Mouse (Mus musculus): ENCODE results near the gene Rhoc.
"Not testable (repeated sequence)": the region's sequence is repeated elsewhere in the genome, so short reads cannot be mapped to it uniquely, and the experiment has no call there.

Rhoc gene

DNA sequence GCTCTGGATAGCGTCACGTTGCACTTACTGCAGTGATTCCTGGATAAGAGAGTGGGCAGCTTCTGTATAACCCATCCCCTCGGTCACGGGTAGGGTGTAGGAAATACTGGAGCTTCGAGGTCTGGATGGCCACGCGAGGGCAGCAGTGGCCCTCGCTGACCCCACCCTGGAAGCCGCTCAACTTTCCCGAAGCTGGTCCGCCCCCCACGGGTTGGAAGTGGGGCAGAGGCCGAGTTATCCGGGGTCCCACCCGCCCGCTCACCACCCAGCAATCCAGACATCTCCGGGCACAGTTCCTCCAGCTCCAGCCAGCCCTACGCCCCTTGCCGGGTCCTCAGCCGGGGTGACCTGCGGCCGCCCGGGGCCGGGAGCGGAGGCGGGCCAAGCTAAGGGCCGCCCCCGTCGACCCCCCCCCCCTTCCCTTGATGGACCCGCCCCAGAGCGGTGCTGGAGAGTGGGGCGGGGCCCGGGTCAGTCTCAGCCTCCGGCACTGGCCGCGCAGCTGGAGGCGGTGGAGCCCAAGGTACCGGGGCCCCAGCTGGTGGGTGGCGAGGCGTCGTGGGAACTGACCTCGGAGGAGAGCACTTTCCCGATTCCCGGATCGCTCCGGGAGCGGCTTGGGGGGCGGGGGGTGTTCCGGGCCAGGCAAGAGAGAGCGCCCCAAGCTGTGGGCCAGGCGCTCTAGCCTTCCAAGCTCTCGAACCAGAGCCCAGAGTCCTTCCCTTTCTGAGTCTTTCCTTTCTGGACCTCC is 561 bp downstream of the Rhoc start:
- peak; percentile 52 for DNase-seq

DNA sequence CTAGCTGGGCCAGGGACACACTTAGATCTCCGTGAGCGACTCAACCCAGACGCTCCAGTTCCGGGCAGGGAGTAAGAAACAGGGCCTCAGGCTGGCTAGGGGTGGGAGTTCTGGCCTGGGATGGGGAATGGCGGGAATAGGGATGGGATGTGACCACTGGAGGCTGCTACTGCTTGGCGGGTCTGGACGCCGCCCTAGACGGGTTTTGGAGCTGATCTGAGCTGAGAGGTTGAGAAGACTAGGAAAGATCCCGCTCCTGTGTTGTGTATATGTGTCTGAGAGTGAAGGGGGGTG is 1.1 kb downstream of the Rhoc start:
- no peak for DNase-seq

DNA sequence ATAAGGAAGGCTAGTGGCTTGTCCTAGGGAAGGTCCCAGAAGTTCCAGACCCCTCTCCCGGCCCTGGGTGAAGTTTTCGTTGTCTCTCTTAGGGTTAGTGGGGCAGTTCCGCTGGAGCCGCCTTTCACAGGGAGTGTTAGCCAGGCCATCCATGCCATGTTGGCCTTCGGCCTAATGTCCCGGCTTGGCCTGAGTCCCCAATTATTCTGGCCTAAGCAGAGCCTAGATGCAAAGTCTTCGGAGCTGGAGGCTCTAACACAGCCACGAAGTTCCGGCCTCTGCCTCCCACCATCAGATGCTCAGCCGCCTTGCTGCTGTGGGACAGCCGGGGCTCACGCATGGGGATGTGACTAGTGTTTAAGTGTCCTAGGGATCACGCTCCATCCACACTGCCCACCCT is 1.6 kb downstream of the Rhoc start:
- no peak for DNase-seq

DNA sequence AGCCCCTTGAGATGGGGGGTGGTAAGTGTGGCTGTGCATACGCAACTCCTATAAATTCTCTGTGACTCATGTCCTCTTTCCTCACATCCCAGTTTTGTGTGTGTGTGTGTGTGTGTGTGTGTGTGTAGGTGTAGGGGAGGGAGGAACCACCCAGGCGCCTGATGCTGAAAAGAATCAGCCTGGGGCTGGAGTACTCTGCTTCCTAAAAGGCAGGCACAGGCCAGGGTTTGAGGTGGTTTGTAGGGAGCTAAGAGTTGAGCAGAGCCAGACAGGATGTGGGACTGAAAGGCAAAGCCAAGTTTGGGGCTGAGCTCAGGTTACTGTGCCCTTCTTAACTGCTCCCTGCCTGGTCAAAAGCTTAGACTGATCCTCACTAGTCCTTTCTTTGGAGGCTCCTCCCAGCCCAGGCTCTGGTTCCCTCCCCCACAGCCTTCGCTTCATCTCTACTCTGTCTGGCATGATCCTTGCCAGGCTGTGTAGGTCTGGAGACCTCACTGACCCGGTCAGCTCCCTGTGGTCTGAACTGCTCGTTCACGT is 2.3 kb downstream of the Rhoc start:
- DNase-seq = no peak

DNA sequence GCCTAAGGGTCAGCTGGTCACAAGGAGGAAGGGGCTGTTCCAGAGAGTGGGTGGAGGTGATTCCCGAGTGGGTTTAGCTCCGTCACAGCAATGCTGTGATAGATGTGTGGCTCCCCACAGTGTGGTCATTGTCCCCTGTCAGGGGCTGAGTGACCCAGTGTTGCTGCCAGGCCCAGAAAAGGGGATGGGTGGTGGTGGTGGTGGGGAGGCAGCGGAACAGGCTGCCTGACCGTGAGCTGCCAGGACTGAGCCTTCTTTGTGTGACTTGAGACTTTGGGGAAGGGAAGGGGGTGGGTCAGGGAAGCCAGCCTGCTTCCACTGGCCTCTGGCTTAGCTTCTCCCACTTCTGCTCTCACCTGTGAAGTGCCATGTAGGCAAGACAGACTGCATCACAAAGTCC is 2.8 kb downstream of the Rhoc start:
- no peak for DNase-seq

DNA sequence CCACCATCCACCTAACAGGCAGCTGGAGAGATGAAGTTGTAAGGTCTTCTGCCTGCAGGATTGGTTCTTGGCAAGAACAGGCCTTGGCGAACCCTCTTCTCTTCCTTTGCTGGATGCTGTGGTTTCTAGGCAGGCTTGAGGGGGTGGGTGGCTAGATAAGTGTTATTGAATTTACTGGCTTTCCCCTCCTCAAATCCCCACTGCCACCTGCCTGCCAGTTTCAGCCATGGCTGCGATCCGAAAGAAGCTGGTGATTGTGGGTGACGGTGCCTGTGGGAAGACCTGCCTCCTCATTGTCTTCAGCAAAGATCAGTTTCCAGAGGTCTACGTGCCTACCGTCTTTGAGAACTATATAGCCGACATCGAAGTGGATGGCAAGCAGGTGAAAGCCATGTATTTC is 3.5 kb downstream of the Rhoc start:
- DNase-seq = no peak

DNA sequence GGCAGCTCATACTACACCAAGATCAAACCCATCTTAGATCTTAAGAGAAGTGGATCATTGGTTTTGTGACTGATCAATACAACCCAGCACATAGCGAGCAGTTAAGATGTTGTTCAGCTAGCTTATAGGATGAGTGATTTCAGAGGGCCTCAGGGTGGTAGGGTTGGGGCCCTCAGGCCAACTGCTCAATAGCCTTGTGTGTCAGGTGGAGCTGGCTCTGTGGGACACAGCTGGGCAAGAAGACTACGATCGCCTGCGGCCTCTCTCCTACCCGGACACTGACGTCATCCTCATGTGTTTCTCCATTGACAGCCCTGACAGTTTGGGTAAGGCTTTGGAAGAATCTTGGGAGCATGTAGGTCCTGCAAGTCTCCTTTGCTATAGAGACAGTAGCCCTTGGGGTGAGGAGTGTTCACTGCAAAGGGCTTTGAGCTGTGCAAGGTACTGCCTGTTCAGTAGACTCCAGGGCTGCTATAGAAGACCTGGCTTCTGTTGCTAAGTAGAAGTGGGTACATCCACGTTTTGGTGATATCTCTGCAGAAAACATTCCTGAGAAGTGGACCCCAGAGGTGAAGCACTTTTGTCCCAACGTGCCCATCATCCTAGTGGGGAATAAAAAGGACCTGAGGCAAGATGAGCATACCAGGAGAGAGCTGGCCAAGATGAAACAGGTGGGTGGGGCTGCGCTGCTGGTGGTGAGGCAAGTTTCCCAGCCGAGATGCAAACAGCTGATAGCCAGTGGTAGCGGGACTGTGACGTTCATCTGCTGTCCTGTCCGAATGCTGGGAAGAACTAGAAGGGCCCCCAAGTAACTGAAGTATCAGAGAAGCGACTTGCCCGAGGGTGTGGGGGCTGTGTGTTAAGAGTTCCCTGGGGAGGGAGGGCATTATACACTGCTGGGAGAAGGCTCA is 4.4 kb downstream of the Rhoc start:
- DNase-seq = no peak

DNA sequence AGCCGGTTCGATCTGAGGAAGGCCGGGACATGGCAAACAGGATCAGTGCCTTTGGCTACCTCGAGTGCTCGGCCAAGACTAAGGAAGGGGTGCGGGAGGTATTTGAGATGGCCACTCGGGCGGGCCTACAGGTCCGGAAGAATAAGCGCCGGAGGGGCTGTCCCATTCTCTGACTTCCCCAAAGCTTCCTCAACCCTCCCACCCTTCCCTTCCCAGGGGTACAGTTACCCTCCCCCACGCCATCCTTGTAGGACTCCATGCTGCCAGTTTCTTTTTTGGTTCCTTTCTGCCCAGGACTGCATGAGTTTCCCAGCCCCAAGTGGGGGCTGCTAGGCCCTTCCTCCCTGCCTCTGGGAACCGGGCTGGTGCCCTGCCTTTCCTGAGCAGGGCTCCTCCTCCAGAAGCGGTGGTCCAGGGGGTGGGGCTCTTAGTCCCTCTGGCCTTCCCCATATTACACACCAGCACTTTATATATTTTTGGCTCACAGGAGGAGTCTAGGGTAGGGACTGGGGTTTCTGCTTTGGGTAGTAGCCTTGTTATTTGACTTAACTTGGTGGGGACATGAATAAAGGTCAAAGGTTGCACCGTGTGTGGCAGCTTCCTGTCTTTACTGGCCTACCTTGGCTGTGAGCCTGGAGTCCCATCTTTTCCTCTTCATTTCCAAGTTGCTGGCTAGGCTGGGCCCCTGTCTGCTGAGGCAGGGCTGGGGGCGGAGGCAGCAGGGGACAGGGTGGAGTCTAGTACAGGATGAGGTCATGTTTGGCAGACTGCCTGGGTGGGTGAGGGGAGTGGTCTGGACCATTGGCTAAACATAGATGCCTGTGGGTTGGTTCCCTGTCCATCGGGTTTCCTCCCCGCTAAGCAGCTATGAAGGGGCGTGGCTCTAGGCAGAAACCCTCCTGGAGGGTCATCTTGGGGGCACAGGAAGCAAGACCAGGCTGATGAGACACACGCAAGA is 6.0 kb downstream of the Rhoc start:
- peak; percentile 51 for DNase-seq

DNA sequence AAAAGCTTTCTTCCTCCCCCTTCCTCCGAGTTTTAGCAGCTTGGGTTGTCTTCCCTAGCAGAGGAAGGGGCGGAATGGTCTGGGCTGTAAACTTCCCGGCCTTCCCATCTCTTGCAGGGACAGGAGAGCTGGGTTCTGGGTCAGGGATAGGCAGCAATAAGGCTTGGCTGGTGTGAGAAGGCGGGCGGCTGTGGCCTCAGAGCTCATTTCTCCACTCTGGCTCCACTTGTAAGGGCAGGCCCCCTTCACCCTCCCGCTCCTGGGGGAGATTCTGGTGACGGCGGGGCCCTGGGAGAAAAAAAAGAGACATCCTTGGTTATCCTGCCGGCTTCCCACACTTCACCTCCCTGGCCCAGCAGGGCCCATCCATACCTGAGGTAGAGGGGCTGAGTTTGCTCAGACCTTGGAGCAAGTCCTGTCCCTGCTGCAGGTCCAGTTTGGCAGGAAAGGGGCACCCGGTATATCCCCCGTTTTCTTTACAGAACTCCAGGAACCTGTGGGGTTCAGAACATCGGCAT is 6.8 kb downstream of the Rhoc start:
- no peak for DNase-seq

DNA sequence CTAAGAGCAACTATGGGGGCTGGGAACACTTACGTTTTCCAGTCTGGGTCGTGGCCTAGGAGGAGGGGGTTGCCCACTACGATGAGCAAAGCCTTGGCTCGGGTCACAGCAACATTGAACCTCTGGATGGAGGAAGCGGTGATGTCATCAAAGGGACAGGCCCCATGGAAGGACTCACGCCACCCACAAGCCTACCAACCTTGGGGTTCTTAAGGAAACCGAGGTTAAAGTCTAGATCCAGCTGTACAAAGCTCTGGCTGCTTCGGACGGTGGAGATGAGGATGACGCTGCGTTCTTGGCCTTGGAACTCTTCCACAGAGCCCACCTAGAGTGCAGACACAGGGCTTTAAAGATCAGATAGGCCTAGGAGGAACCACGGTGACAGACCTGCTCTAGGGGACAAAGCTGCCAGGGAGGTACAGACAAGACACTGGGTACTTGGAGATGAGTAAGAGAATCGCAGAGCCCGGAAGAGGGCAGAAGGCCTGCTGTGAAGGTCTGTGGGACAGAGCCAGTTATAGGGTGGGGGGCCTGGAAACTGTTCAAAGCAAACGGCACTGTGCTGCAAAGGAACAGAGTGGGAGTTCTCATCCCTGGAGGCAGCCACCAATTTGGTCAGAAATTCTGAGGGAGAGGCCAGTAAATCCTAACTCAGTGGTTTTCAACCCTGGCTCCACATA is 7.6 kb downstream of the Rhoc start:
- no peak for DNase-seq

DNA sequence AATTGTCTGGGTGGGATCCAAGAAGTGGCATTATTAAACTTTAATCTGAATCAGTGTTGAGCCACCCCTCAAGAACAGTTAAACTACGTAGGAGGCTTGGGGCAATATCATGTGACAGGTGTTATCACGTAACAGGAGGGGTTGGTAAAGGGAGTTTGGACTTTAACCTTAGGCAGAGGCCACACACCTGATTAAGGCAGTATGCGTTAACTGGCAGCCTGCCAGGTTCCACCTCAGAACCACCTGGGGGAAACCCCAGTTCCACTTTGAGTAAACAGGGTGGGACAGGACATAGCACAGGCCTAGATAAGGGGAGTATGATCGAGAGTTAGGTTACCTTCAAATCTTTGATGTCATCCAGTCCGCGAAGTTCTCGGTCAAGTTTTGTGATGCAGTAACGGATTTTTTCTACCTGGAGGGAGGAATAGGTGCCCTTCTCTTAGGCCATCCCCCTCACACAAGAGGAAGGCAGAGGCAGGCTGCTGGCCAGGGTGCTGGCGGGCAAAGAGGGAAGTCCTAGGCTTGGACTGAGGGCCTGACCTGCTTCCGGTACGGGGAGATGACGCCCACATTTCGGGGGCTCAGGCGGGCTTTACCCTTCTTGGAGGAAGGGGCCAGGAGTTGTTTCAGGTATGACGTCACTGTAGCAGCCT is 8.4 kb downstream of the Rhoc start:
- no peak for DNase-seq

DNA sequence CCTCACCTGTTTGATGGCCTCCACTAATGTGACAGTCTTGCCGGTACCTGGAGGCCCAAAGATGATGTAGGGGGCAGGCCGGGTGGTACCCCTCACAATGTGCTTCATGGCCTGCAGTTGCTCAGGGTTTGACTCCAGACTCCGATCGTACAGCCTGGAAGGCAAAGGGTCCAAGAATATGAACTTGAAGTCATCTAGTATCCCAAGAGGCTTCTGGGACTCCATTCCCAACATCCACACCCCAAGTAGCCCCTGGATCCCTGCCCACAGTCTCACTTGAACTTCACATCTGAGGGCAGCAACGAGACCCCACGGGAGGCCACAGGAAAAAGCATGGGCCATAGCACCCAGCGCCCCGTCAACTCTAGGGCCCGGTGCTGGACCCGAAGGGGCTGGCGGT is 12.5 kb downstream of the Rhoc start:
- DNase-seq = no peak

DNA sequence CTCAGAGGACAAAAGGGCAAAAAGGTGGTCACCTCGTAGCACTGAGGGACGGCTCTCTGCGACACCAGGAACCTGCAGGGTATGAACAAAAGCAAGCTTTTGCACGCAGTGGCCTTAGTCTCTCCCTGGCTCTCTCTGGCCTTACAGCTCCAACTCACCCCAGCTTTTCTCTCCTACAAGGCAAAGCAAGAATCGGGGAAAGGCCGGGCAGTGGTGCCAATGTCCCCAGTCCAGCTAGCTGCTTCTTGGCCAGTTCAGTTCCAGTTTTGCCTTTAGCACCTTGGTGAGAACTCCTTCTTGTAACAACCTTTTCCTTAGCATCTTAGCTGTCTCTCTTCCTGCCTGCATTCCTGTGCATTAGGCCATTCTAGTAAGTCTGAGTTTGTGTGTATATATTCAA is 13.3 kb downstream of the Rhoc start:
- no peak for DNase-seq

DNA sequence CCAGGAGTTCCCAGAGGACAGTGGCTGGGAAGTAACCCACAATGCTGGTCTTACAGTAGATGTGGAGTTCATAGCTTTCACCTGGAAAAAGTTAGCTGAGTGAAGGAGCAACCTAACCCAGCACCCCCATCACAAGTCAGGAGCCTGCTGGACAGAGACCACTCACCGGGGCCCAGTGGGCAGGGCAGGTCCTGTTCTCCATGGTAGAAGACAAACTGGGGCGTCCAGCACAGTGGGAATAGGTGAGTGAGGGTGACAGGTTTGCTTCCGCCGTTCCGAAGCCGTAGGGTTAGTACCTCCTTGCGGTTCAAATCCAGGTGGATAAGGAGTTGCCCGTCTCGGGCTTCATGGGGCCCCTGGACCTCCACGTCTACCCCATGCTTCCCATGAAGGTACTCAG is 16.1 kb downstream of the Rhoc start:
- no peak for DNase-seq

DNA sequence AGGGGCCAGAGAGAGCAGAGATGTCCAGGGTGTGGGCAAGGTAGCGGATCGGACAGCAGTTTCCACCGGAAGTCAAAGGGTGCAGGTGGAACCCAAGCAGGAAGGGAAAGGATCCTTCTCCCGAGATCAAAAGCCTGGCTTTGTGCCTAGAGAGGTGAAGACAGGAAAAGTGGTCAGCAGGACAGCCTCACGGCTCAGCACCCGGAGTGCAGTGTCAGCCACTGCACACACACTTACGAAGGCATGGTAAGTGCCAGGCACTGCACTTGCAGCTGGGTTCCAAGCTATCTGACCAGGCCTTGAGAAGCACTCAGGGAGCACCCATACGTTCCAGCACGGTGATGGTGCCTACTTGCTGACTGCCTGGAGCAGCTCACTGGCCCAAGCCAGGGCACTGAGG is 17.4 kb downstream of the Rhoc start:
- DNase-seq = no peak

DNA sequence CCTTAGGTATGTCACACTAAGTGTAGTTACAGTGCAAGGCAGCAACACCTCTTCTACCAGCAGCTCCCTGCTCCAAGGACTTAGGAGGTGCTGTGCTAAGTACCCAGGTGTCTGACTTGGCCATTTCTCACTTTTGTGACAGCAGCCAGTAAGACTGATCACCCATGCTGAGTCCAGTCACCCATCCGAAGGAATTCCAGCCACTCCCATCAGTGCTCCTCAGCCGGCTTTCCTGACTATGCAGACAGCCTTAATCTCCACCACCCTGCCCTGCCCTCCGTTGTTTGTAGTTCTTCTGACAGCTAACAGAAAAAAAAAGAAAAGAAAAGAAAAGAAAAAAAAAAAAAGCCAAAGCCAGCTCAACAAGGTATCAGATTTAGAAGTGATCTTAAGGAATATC is 23.6 kb downstream of the Rhoc start:
- no peak for DNase-seq

DNA sequence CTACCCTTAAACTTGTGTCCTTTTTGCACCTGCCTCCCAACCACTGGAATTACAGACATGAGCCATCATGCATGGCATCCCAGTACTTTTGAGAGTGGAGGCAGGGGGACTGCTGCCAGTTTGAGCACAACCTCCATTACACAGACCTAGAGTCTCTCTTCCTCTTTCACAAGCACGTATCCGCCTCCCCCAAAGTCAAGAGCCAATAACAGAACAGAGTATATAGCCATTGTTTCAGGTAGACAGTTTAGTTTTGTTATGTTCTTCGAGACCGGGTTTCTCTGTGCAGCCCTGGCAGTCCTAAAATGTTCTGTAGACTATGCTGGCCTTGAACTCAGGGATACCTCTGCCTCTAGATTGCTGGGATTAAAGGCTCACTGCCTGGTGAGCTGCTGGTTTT is 24.1 kb downstream of the Rhoc start:
- DNase-seq = no peak

DNA sequence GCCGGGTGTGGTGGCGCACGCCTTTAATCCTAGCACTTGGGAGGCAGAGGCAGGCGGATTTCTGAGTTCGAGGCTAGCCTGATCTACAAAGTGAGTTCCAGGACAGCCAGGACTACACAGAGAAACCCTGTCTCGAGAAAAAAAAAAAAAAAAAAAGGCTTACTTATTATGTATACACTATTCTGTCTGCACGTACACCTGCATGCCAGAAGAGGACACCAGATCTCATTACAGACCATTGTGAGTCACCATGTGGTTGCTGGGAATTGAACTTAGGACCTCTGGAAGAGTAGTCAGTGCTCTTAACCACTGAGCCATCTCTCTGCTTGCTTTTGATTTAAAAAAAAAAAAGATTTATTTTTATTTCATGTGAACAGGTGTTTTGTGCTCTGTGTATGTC is 25.1 kb downstream of the Rhoc start:
- DNase-seq = not testable (repeated sequence)

DNA sequence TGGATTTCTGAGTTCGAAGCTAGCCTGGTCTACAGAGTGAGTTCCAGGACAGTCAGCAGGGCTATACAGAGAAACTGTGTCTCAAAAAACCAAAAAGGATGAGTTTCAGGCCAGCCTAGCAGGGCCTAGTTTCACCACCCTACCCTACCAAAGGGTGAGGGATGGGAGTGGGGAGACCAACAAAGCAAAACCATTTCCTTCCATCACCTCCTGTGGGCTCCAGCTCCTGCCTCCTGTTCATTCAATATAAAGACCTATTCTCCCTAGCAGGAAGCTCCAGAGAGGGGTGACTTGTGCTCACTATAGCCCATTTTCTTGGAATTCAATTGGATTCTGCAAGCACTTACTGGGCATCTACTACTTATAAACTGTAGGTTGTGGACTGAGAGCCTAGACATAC is 26.6 kb downstream of the Rhoc start:
- DNase-seq = no peak

DNA sequence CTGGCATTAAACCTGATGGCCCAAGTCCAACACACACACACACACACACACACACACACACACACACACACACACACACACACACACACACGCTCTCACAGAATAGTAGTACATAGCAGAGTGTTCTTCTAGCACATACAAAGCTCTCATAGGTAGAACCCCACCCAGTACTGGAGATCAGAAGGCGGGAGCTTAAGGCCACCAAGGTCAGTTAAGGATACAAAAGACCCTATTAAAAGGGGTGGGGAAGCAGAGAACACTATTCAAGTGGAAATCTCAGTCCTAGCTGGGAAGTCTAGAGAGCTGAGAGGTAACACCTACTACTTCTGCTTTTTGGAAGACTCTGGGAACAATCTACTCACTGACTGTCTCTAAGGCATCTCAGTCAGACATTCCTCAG is 27.2 kb downstream of the Rhoc start:
- no peak for DNase-seq

DNA sequence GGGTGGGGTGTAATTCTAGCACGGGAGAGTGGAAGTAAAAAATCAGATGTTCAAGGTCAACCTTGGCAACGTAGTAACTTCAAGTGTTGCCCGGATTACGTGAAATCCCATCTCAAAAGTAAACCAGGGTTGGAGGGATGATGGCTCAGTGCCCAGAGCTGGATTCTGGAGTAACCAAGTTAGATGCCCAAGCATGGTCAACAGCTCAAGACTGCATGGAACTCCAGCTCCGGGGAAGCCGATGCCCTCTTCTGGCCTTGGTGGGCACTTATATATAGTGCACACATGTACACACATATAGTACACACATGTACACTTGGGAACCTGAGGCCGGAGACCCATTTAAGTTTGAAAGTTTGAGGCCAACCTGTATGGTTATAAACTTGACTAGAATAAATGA is 28.0 kb downstream of the Rhoc start:
- DNase-seq = no peak

DNA sequence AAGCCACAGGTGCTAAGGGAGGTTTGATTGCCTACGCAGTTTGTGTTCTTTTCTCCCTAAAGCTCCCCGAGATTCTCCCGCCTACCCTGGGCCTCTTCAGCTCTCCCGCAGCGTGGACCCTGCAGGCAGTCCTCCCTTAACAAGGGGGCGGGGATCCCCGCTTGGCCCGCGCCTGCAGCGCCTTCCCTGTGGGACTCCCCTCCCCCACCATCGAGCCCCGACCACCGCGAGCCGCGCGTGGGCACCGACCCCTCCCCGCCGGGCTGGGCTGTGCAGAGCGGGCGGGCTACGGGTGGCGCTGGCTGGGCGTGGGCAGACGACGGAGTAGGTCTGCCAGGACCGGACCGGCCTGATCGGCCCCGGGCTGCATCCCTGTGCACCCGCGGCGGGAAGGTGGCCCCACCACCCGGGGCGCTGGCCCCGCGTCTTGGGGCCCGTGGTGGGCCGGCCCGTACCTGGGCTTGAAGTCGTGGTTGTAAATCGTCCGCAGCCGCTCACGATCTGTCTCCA is 29.4 kb downstream of the Rhoc start:
- peak; percentile 81 for DNase-seq
